ENCODE assay signal across 11 mouse cellular contexts in genomic region chr6:61210061-61210737, GRCm38 (mm10). TPM values are rescaled to one million over a fixed set of nuclear protein-coding genes. Genes with fewer than 3 reads are reported as not detected.
DNase-seq lines count a peak whose midpoint lies in the region; ATAC-seq and TF ChIP-seq lines count a peak whose summit lies in the region.
"Had no signal": no experiment of that assay in that cellular context is flagged by ENCODE, and none has a peak within 500 bp of the region (broad histone marks: within the 10 kb centered on the region; RNA-seq: fewer than 3 reads in every experiment).

No protein-coding gene starts in this region.

- H3K4me1 ChIP-seq in kidney, postnatal 0 days (replicated peaks; ENCODE audit: insufficient read depth, low read length), result 0 out of 2 replicates have a peak, but pooled peaks cover 5% of the 10 kb centered on the region
- H3K4me1 ChIP-seq in hindbrain, embryonic 13.5 days (replicated peaks), result peaks cover 8% of the 10 kb centered on the region
- H3K4me1 ChIP-seq in midbrain, postnatal 0 days (ENCODE audit: insufficient read depth, low read length), result no peaks in the 10 kb centered on the region
- H3K4me1 ChIP-seq in thymus, adult 2 months (replicated peaks; ENCODE audit: control insufficient read depth, insufficient read depth, low read length), result no peaks in the 10 kb centered on the region

- peak; percentile 77; the same call in 1 of the 2 replicates for ATAC-seq in kidney, postnatal 0 days (replicated peaks; ENCODE audit: low FRiP score, low read depth)
- ATAC-seq in hindbrain, embryonic 13.5 days (ENCODE audit: low FRiP score), result peak; percentile 75
- no peak for ATAC-seq in midbrain, postnatal 0 days (ENCODE audit: low FRiP score)
- ATAC-seq: liver, postnatal 0 days had no signal

- peak overlapping the region; percentile 15; the same call in 1 of the 2 replicates for H3K27ac ChIP-seq in kidney, postnatal 0 days
- H3K27ac ChIP-seq in hindbrain, embryonic 13.5 days, result peak overlapping the region; percentile 53
- H3K27ac ChIP-seq in midbrain, postnatal 0 days (ENCODE audit: low read depth, low read length), result no peak overlapping the region
- H3K27ac ChIP-seq in thymus, adult 2 months (ENCODE audit: control insufficient read depth, insufficient read depth, low read length), result no peak overlapping the region

- DNase-seq in kidney, postnatal 0 days (ENCODE audit: low spot score), result peak; percentile 72
- DNase-seq in kidney, adult 8-10 months, result no peak
- DNase-seq in brain, embryonic 14.5 days (ENCODE audit: low read depth), result peak; percentile 65
- DNase-seq in midbrain, postnatal 0 days (ENCODE audit: low spot score), result peak; percentile 28
- no peak for DNase-seq in thymus, adult 2 months
- DNase-seq in ovary, postnatal 10 days (ENCODE audit: low spot score), result no peak
- DNase-seq: cerebellum, adult 9-11 months; liver, postnatal 0 days had no signal

- no peak for TF ChIP-seq CTCF in kidney, postnatal 0 days (IDR thresholded peaks at IDR 0.05; ENCODE audit: low read depth)
- TF ChIP-seq CTCF in brain, embryonic 14.5 days (IDR thresholded peaks at IDR 0.05; ENCODE audit: borderline replicate concordance, extremely low read depth, insufficient read depth, insufficient read length), result no peak
- TF ChIP-seq CTCF in midbrain, postnatal 0 days (IDR thresholded peaks at IDR 0.05), result no peak
- no peak for TF ChIP-seq CTCF in thymus, adult 2 months (IDR thresholded peaks at IDR 0.05; ENCODE audit: borderline replicate concordance, control insufficient read depth, extremely low read depth, insufficient read depth, low read length, poor library complexity)

- H3K36me3 ChIP-seq in kidney, postnatal 0 days (ENCODE audit: insufficient read depth, low read length), result no peaks in the 10 kb centered on the region
- H3K36me3 ChIP-seq in hindbrain, embryonic 13.5 days, result no peaks in the 10 kb centered on the region
- H3K36me3 ChIP-seq in midbrain, postnatal 0 days (ENCODE audit: insufficient read depth, low read length), result no peaks in the 10 kb centered on the region
- no peaks in the 10 kb centered on the region for H3K36me3 ChIP-seq in thymus, adult 2 months (ENCODE audit: control insufficient read depth, insufficient read depth, low read length)

- no peak for TF ChIP-seq POLR2A in brain, embryonic 14.5 days (IDR thresholded peaks at IDR 0.05; ENCODE audit: borderline replicate concordance, extremely low read depth, insufficient read depth, insufficient read length, poor library complexity, severe bottlenecking)
- TF ChIP-seq POLR2A in thymus, adult 2 months (IDR thresholded peaks at IDR 0.05; ENCODE audit: control insufficient read depth, extremely low read depth, insufficient read depth, low read length, poor library complexity), result no peak

- H3K27me3 ChIP-seq in kidney, postnatal 0 days (ENCODE audit: insufficient read depth, low read length), result no peaks in the 10 kb centered on the region
- H3K27me3 ChIP-seq in hindbrain, embryonic 13.5 days, result no peaks in the 10 kb centered on the region
- no peaks in the 10 kb centered on the region for H3K27me3 ChIP-seq in midbrain, postnatal 0 days (ENCODE audit: insufficient read depth, low read length)
- no peaks in the 10 kb centered on the region for H3K27me3 ChIP-seq in thymus, adult 2 months (ENCODE audit: control insufficient read depth, insufficient read depth, low read length)
- H3K27me3 ChIP-seq: CH12.LX had no signal

- H3K9ac ChIP-seq in kidney, postnatal 0 days (ENCODE audit: low read depth, low read length), result no peak overlapping the region
- 0 out of 2 replicates have a peak overlapping the region, but pooled peaks have one; percentile 43 for H3K9ac ChIP-seq in hindbrain, embryonic 13.5 days
- H3K9ac ChIP-seq in midbrain, postnatal 0 days (replicated peaks; ENCODE audit: low read length, poor library complexity, severe bottlenecking), result no peak overlapping the region
- H3K9ac ChIP-seq: liver, postnatal 0 days had no signal

- H3K4me3 ChIP-seq in kidney, postnatal 0 days (replicated peaks; ENCODE audit: low read depth, low read length), result no peak overlapping the region
- no peak overlapping the region for H3K4me3 ChIP-seq in hindbrain, embryonic 13.5 days
- H3K4me3 ChIP-seq in midbrain, postnatal 0 days (ENCODE audit: low read depth, low read length), result no peak overlapping the region
- H3K4me3 ChIP-seq in thymus, adult 2 months (ENCODE audit: control insufficient read depth, insufficient read depth, low read length), result no peak overlapping the region

- no peak overlapping the region for H3K4me2 ChIP-seq in kidney, postnatal 0 days (ENCODE audit: low read length)
- no peak overlapping the region for H3K4me2 ChIP-seq in hindbrain, embryonic 13.5 days
- H3K4me2 ChIP-seq in midbrain, postnatal 0 days (ENCODE audit: low read depth, low read length, poor library complexity, severe bottlenecking), result no peak overlapping the region

- WGBS in kidney, postnatal 0 days, result 45% methylated on average over 4 of the region's 4 CpGs
- 55% methylated on average over 4 of the region's 4 CpGs for WGBS in hindbrain, embryonic 13.5 days
- WGBS in midbrain, postnatal 0 days, result 37% methylated on average over 4 of the region's 4 CpGs
- WGBS in thymus, adult 2 months, result 96% methylated on average over 4 of the region's 4 CpGs

- no peaks in the 10 kb centered on the region for H3K9me3 ChIP-seq in kidney, postnatal 0 days (replicated peaks; ENCODE audit: low read length)
- no peaks in the 10 kb centered on the region for H3K9me3 ChIP-seq in hindbrain, embryonic 13.5 days
- H3K9me3 ChIP-seq in midbrain, postnatal 0 days (ENCODE audit: low read length), result no peaks in the 10 kb centered on the region

RNA-seq across cellular contexts. Expression of gene Ccser1, which starts 30.1 kb away (rescaled TPM):
- 16.7 and 18.1 TPM in 2 replicates for polyA plus RNA-seq in kidney, postnatal 0 days (2015; fragmentation: Nextera tagmentation; extraction: Ambion mirVana)
- 20.3 and 26.2 TPM in 2 replicates for polyA plus RNA-seq in brain, embryonic 14.5 days (2012; rRNA removed)
- polyA plus RNA-seq in hindbrain, embryonic 13.5 days (2015; fragmentation: Nextera tagmentation; extraction: Ambion mirVana), result 22.1 and 24.0 TPM in 2 replicates
- total RNA-seq in midbrain, postnatal 0 days (2014; rRNA removed), result 51.4 and 54.7 TPM in 2 replicates
- polyA plus RNA-seq in midbrain, postnatal 0 days (2015; fragmentation: Nextera tagmentation; extraction: Ambion mirVana), result 13.2 and 13.9 TPM in 2 replicates
- 0.99 and 1.6 TPM in 2 replicates for polyA plus RNA-seq in thymus, adult 2 months (2012; rRNA removed)
- total RNA-seq: CH12.LX; megakaryocyte, adult 5-6 weeks had no signal

Comparison
In these comparisons a context has a peak if more than half of its experiments do, and no peak if none do; other contexts are left out.
1. DNase-seq: peak in kidney, postnatal 0 days (single experiment), brain, embryonic 14.5 days (single experiment) and midbrain, postnatal 0 days (single experiment); none in kidney, adult 8-10 months (0 of 2), thymus, adult 2 months (single experiment) and ovary, postnatal 10 days (single experiment).
2. H3K27ac ChIP-seq: peak in kidney, postnatal 0 days (single experiment) and hindbrain, embryonic 13.5 days (single experiment); none in midbrain, postnatal 0 days (single experiment) and thymus, adult 2 months (single experiment).